Mouse (Mus musculus) erythroid progenitor cell, adult 5-6 weeks (primary cell): ENCODE data around the gene Sh3bgrl. TPM values are rescaled to one million over a fixed set of nuclear protein-coding genes. Genes with fewer than 3 reads are reported as not detected.

ENCODE experiments used
- ATAC-seq: replicated peaks from 2 replicates; pipeline ENCODE4 v1.8.0; 2016; ENCODE audit warnings: moderate number of reproducible peaks, mild to moderate bottlenecking, moderate TSS enrichment, inconsistent platforms; ENCODE audit not compliant: poor library complexity, low FRiP score, severe bottlenecking
- total RNA-seq, 2 experiments: library from RNA; stranded (forward) in 1 of 2; stranded (reverse) in 1 of 2; fragments of 150-400 nt in 1 of 2; fragments of 186-747, 209-891 nt in 1 of 2; gene quantifications; 2 replicates each; pipeline versions ENCODE4 v1.2.3 to v1.2.4; 2015 to 2017; ENCODE audit warnings: low replicate concordance in 2 of 2

Gene Sh3bgrl
- total RNA-seq, 2 experiments from 2014 or later: 35.3 to 66.7 TPM

DNA sequence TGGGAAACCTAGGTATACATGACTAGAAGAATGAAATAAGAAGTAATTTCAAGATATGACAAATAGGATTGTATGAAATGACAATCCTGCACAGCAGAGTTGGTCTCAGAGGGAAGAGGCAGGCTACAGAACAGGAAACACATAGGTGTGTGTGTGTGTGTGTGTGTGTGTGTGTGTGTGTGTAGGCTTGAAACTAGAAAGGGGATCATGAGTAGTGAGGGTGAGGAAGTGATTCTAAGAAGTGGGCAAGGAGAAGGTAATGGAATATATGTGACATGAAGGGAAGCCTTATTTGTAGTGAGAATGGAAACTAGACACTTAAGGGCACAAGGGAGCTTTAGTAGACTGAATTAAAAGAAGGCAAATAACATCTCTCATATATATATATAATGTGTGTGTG, 112.7 kb downstream of the Sh3bgrl start:
- no peak for ATAC-seq

DNA sequence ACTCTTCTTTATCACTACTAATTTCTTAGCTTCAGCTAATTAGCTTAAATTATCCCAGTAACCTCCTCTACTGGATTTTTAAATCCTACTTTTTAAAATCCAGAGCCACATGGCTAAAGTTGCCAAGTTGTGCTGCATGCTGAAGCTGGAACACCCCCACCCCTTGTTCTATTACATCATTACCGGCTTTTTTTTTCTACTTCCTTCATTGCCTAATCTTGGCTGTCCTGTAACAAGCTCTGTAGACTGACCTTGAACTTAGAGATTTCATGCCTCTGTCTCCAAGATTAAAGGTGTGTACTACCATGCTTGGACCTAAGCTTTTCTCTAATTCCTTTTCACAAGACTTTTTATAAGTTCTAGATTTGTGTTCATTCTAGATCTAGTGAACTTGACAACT, 133.6 kb downstream of the Sh3bgrl start:
- ATAC-seq: no peak

DNA sequence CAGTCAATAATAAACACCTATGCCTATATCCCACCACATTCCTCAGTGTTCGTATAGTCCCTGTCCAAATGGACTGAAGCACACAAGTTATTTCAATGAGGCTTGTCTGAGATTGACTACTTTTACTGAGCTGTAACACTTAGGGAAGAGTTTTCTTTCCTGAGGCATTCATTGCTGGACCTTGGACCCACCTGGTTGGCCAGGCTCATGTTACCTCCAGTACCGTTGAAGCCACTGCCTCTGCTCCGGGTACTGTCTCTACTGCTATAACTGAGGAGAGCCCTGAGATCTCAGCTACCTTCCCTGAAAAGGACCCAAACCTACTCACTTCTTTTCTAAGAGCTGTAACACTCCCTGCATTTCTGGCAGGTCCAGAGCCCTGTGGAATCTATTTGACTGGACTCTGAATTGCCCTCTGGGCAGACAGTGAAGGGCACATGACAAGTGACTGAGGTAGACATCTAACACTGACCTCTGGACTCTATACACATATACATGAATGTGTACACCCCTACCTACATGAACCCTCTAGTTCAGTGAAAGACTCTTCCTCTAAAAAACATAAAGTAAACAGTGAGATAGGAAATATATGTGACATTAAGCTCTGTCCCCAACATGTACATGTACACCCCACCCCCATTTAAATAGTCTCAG, 140.3 kb downstream of the Sh3bgrl start:
- no peak for ATAC-seq

DNA sequence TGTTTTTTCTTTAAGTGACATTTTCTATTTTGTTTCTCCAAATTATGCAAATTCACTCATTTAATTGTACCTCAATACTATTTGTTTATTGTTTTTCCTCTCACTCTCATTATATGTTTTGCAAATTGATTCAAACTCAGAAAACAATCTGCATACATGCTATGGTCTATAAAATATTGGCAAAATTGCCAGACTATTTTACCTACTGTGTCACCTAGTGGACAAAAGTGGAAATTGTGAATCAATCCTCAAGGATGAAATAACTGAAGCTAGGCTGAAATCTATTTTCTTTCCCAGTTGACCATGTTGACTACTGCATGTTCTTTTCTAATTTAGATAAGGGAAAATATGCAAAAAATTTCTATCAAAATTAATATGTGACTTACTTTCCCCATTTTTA, 143.0 kb downstream of the Sh3bgrl start:
- no peak for ATAC-seq

Other genes with a start within 250 kb of the Sh3bgrl start
- 32.8 and 36.0 TPM in 2 replicates for gene Hmgn5, start 82.0 kb upstream of the Sh3bgrl start, total RNA-seq (2015; ENCODE audit: low replicate concordance)
- 14.5 and 21.3 TPM in 2 replicates for gene Hmgn5, start 82.0 kb upstream of the Sh3bgrl start, total RNA-seq (2017; ENCODE audit: low replicate concordance)
- not detected in 2 replicates for gene Gm6377, start 101.4 kb downstream of the Sh3bgrl start, total RNA-seq (2015; ENCODE audit: low replicate concordance)
- gene Gm6377, start 101.4 kb downstream of the Sh3bgrl start, total RNA-seq (2017; ENCODE audit: low replicate concordance): 1.4 and 4.8 TPM in 2 replicates